Mouse (Mus musculus): ENCODE measurements around the gene Trim80. TPM values are rescaled to one million over a fixed set of nuclear protein-coding genes. Genes with fewer than 3 reads are reported as not detected.

Gene Trim80
- total RNA-seq, 1 experiment from 2014 or later: not detected

DNA sequence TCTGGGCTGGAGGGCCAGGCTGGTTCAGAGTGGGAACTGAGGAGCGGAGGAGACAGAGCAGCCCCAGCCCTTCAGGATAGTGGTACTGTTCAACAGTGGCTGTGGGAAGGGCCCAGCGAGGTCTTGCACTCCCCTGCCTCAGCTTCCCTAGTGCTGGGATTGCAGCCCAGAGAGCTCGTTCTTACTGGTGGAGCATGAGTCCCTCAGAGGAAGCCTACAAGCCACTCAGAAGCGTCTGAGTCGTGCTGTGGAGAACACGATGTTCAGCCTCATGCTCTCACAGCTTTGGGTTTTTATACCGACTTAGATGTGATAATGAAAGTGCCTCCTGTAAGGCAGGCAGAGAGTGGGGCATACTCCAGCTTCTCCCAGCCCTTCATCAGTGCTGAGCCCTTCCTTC lies 15.7 kb upstream of the Trim80 start:
- ATAC-seq (replicated peaks; ENCODE audit: insufficient number of reproducible peaks, low FRiP score, low TSS enrichment, poor library complexity, severe bottlenecking): no peak

DNA sequence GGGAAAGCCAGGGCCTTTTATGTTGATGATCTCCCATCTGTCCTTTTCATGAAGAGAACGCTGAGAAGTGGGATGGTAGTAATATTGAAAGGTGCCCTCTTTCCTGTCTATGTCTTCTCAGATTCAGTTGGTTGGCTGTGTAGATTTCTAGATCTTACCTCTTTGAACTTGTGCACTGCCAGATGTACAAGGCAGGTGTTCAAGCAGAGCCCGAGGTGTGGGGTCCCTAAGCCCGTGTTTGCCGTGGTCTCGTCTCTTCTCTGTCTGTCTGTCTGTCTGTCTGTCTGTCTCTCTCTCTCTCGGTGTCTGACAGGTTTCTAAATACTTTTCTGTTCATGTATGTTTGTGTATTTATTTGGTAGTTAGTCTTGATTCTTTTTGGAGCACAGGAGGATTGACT lies 14.7 kb upstream of the Trim80 start:
- no peak for ATAC-seq (replicated peaks; ENCODE audit: insufficient number of reproducible peaks, low FRiP score, low TSS enrichment, poor library complexity, severe bottlenecking)

- peak; percentile 78 for ATAC-seq (replicated peaks; ENCODE audit: insufficient number of reproducible peaks, low FRiP score, low TSS enrichment, poor library complexity, severe bottlenecking)
Observed at GRCm38 (mm10) chr11:115427482-115428331, 12.6 kb upstream of the Trim80 start.

- no peak for ATAC-seq (replicated peaks; ENCODE audit: insufficient number of reproducible peaks, low FRiP score, low TSS enrichment, poor library complexity, severe bottlenecking)
Observed at GRCm38 (mm10) chr11:115429307-115429706, 11.0 kb upstream of the Trim80 start.

DNA sequence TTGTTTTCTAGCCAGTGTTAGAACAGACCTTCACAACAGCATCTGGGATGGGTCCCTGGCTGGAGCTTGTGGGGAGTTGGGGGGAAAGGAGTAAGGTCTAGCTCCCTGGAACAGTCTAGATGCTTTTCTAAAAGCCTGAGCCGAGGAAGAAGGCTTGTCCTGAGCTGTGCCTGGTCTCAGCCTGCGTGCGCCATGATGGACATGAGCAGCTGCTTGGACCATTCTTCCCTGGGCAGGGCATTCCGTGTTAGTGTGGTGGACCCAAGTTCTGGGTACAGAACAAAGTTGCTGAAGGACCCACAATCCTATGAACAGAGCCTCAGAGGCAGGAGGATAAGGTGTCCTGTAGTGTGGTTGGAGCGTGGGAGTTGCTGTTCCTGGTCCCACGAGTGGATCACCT lies 9.8 kb upstream of the Trim80 start:
- no peak for ATAC-seq (replicated peaks; ENCODE audit: insufficient number of reproducible peaks, low FRiP score, low TSS enrichment, poor library complexity, severe bottlenecking)

DNA sequence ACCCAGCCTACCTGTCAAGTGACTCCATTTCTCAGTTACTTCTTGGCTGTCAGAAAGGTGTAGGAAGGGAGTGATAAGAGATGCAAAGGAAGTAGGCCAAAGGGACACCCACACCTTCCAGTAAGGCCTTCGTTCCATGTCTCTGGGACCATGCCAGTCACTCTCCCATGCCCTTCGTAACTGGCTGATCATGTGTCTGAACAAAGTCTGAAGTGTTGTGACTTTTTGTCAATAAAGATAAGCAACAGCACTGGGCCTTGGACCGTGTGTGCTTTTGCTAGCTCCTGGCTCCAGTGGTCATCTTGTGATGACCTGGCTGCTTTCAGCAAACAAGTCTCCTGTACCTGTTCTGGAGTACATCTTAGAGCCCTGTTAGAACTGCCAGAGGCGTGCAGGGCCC lies 7.5 kb upstream of the Trim80 start:
- no peak for ATAC-seq (replicated peaks; ENCODE audit: insufficient number of reproducible peaks, low FRiP score, low TSS enrichment, poor library complexity, severe bottlenecking)

GRCm38 (mm10) chr11:115433342-115433741 lies 7.0 kb upstream of the Trim80 start:
- ATAC-seq (replicated peaks; ENCODE audit: insufficient number of reproducible peaks, low FRiP score, low TSS enrichment, poor library complexity, severe bottlenecking): no peak

DNA sequence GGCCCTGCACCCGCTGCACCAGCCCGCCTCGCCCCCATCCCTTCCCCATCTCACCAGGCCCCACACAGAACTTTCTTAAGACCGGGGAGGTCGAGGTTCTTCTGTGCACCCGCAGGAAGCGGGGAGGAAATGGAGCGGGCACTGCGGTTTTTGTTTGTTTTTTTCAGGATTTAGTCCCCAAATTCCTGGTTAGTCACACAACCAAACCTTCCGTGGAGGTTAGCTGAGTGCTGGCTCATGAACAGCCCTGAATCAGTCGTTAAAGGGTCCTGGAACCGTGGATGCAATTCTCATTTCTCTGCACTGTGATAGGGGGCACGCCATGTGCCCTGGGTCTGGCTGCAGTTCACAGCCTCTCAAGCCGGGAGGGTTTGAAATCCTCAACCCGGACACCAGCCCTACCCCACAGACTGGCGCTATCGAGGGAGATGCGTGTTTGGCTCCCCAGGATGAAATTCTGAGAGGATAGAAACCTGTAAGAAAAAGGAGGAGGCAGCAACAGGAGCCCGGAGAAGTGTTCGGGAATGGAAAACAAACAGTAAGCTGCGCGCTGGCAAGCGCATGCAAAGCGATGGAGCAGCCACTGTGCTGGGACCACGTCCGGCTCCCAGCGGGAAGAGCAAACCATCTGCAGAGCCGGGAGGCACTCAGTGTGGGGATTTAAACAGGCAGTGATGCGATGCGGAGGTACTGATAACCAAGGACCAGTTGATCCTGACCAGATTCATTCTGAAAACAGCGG lies 4.6 kb upstream of the Trim80 start:
- ATAC-seq (replicated peaks; ENCODE audit: insufficient number of reproducible peaks, low FRiP score, low TSS enrichment, poor library complexity, severe bottlenecking): no peak

DNA sequence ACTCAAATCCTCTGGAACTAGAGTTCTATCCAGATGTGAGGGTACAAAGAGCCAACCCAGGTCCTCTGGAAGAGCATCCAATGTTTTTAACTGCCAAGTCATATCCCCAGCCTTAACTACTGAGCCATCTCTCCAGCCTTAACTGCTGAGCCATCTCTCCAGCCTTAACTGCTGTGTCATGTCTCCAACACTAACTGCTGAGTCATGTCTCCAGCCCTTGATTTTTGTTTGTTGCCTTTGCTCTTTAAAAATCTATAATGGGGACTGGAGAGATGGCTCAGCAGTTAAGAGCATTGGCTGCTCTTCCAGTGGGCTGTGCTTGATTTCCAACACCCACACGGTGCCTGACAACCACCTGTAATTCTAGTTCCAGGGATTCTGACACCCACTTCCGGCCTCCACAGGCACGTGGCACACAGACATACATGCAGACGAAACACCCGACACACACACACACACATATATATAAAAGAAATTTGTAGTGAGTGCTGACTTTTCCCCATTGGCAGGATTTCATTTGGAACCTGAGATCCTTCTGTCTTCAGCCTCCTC lies 2.7 kb upstream of the Trim80 start:
- ATAC-seq (replicated peaks; ENCODE audit: insufficient number of reproducible peaks, low FRiP score, low TSS enrichment, poor library complexity, severe bottlenecking): no peak

GRCm38 (mm10) chr11:115439326-115439725 lies 1.0 kb upstream of the Trim80 start:
- no peak for ATAC-seq (replicated peaks; ENCODE audit: insufficient number of reproducible peaks, low FRiP score, low TSS enrichment, poor library complexity, severe bottlenecking)

- ATAC-seq (replicated peaks; ENCODE audit: insufficient number of reproducible peaks, low FRiP score, low TSS enrichment, poor library complexity, severe bottlenecking): no peak
Observed at GRCm38 (mm10) chr11:115441417-115441816, 1.1 kb downstream of the Trim80 start.

DNA sequence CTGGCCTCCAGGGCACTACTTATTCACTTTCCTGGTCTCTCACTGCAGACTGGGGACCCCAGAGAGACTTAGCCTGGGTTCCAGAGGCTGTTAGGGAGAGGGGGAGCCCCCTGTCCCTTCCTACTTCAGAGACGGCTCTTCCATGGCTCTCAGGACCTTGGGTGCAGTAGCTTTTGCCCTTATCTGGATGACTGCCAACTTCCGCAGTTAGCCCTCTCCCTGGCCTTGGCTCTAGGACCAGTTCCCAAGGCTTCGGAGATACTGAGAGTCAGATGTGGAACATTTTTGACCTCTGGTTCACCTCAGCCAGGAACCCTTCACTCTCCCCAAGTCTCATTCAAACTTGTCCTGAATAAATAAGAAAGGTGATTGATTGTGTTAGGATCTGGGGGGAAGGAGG lies 6.6 kb downstream of the Trim80 start:
- ATAC-seq (replicated peaks; ENCODE audit: insufficient number of reproducible peaks, low FRiP score, low TSS enrichment, poor library complexity, severe bottlenecking): no peak

GRCm38 (mm10) chr11:115447321-115447885 lies 7.1 kb downstream of the Trim80 start:
- no peak for ATAC-seq (replicated peaks; ENCODE audit: insufficient number of reproducible peaks, low FRiP score, low TSS enrichment, poor library complexity, severe bottlenecking)

- no peak for ATAC-seq (replicated peaks; ENCODE audit: insufficient number of reproducible peaks, low FRiP score, low TSS enrichment, poor library complexity, severe bottlenecking)
Observed at GRCm38 (mm10) chr11:115448075-115448474, 7.7 kb downstream of the Trim80 start.

GRCm38 (mm10) chr11:115448998-115449397 lies 8.7 kb downstream of the Trim80 start:
- ATAC-seq (replicated peaks; ENCODE audit: insufficient number of reproducible peaks, low FRiP score, low TSS enrichment, poor library complexity, severe bottlenecking): no peak

- no peak for ATAC-seq (replicated peaks; ENCODE audit: insufficient number of reproducible peaks, low FRiP score, low TSS enrichment, poor library complexity, severe bottlenecking)
Observed at GRCm38 (mm10) chr11:115450176-115450575, 9.8 kb downstream of the Trim80 start.

DNA sequence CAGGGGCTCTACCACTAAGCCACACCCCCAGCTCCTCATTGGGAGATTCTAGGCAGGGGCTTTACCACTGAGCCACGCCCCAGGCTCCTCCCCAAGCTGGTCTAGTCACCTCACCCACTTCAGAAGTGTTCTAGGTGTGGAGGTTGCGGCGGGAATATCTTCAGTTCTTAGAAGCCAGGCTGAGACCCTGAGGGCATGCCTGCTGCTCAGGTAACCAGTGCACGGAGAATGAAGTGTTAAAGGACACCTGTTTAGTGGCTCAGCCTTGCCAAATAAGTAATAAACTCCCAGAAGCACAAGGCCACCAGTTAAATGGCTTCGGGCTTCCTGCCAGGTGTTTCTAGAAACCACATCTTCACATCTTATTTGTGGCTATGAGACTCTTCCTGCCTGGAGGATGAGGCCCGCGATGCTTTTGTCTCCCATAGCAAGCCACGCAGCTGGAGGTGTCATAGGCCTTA lies 11.5 kb downstream of the Trim80 start:
- no peak for ATAC-seq (replicated peaks; ENCODE audit: insufficient number of reproducible peaks, low FRiP score, low TSS enrichment, poor library complexity, severe bottlenecking)

DNA sequence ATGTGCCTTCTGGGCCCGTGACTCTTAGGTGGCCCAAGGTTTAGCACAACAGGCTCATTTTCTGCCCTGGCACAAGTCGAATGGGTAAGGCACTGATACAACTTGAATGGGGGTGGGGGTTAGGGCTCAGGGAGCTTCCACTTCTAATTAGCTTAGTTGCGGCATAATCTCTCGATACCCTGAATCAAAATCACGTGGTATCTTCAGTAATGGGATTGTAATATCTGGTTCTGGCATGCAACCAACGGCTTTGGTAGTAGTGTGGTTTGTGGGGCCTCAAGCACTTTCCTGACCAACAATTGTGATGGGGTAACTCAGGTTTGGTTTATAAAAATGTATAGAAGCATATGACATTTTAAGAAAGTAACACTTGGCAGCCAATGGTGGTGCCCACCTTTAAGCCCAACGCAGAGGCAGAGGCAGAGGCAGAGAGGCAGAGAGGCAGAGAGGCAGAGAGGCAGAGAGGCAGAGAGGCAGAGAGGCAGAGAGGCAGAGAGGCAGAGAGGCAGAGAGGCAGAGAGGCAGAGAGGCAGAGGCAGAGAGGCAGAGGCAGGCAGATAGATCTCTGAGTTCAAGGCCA lies 12.0 kb downstream of the Trim80 start:
- no peak for ATAC-seq (replicated peaks; ENCODE audit: insufficient number of reproducible peaks, low FRiP score, low TSS enrichment, poor library complexity, severe bottlenecking)

DNA sequence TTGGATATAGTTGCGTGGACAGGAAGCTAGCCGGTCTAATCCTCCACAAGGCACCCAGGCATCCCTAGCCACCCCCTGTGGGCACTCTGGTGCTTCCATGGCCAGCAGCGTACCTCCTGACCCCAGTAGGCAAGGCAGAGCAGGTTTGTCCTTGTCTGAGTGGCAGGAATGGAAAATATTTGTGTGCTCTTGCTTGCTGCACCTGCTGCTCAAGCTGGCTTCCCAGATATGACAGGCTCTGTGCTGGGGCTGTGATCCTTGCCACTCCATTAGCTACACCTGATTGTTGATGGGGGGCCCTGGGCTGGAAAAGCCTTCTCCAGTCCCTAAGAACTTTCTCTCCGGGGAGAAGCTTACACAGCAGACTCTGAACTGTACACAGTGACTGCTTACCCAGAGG lies 13.0 kb downstream of the Trim80 start:
- ATAC-seq (replicated peaks; ENCODE audit: insufficient number of reproducible peaks, low FRiP score, low TSS enrichment, poor library complexity, severe bottlenecking): no peak
